ENCODE assay signal across 9 mouse cellular contexts in genomic region chr19:17124034-17124735, GRCm38 (mm10).
DNase-seq lines count a peak whose midpoint lies in the region; ATAC-seq and TF ChIP-seq lines count a peak whose summit lies in the region.
"Had no signal": no experiment of that assay in that cellular context is flagged by ENCODE, and none has a peak within 500 bp of the region (broad histone marks: within the 10 kb centered on the region; RNA-seq: fewer than 3 reads in every experiment).

No protein-coding gene starts in this region.

- no peaks in the 10 kb centered on the region for H3K4me1 ChIP-seq in heart, postnatal 0 days (ENCODE audit: control insufficient read depth, insufficient read depth)
- H3K4me1 ChIP-seq in midbrain, embryonic 12.5 days, result no peaks in the 10 kb centered on the region
- H3K4me1 ChIP-seq: liver, embryonic 15.5 days had no signal

- no peak overlapping the region for H3K27ac ChIP-seq in heart, postnatal 0 days (ENCODE audit: low read depth)
- H3K27ac ChIP-seq in midbrain, embryonic 12.5 days (replicated peaks), result no peak overlapping the region
- H3K27ac ChIP-seq: liver, embryonic 15.5 days had no signal

- no peaks in the 10 kb centered on the region for H3K36me3 ChIP-seq in heart, postnatal 0 days (replicated peaks; ENCODE audit: control insufficient read depth, insufficient read depth, low read length)
- no peaks in the 10 kb centered on the region for H3K36me3 ChIP-seq in midbrain, embryonic 12.5 days
- H3K36me3 ChIP-seq in splenic B cell, adult 2 months (ENCODE audit: control insufficient read depth, insufficient read depth, low read length, poor library complexity, severe bottlenecking), result no peaks in the 10 kb centered on the region
- H3K36me3 ChIP-seq: liver, embryonic 15.5 days had no signal

- no peak overlapping the region for H3K4me3 ChIP-seq in heart, postnatal 0 days (ENCODE audit: low read depth, low read length)
- no peak overlapping the region for H3K4me3 ChIP-seq in midbrain, embryonic 12.5 days
- H3K4me3 ChIP-seq: liver, embryonic 15.5 days had no signal

- H3K9me3 ChIP-seq in heart, postnatal 0 days (replicated peaks; ENCODE audit: control insufficient read depth, low read length), result no peaks in the 10 kb centered on the region
- no peaks in the 10 kb centered on the region for H3K9me3 ChIP-seq in midbrain, embryonic 12.5 days
- H3K9me3 ChIP-seq: liver, embryonic 15.5 days had no signal

- WGBS in heart, postnatal 0 days, result 66% methylated on average over 12 of the region's 12 CpGs
- WGBS in midbrain, embryonic 12.5 days, result 70% methylated on average over 12 of the region's 12 CpGs

- no peak overlapping the region for H3K9ac ChIP-seq in heart, postnatal 0 days (replicated peaks; ENCODE audit: low read depth, low read length)
- H3K9ac ChIP-seq in midbrain, embryonic 12.5 days (replicated peaks), result no peak overlapping the region
- H3K9ac ChIP-seq: liver, embryonic 15.5 days had no signal

- TF ChIP-seq CTCF in heart, postnatal 0 days (IDR thresholded peaks at IDR 0.05; ENCODE audit: low read depth), result peak; percentile 68

- no peak for TF ChIP-seq EP300 in heart, postnatal 0 days (IDR thresholded peaks at IDR 0.05; ENCODE audit: low read depth)

- no peak overlapping the region for H3K4me2 ChIP-seq in heart, postnatal 0 days (ENCODE audit: low read depth, low read length)
- H3K4me2 ChIP-seq in midbrain, embryonic 12.5 days (replicated peaks), result no peak overlapping the region
- H3K4me2 ChIP-seq: liver, embryonic 15.5 days had no signal

- no peak for ATAC-seq in heart, postnatal 0 days (ENCODE audit: insufficient read depth, low read depth)
- 0 out of 2 replicates have a peak, but pooled peaks have one; percentile 56 for ATAC-seq in midbrain, embryonic 12.5 days (ENCODE audit: low FRiP score, low read depth)

- H3K27me3 ChIP-seq in heart, postnatal 0 days (ENCODE audit: control insufficient read depth, insufficient read depth, low read length), result no peaks in the 10 kb centered on the region
- H3K27me3 ChIP-seq in midbrain, embryonic 12.5 days, result 0 out of 2 replicates have a peak, but pooled peaks cover 5% of the 10 kb centered on the region
- H3K27me3 ChIP-seq in splenic B cell, adult 2 months (ENCODE audit: control insufficient read depth, insufficient read depth, low read length, poor library complexity, severe bottlenecking), result no peaks in the 10 kb centered on the region
- H3K27me3 ChIP-seq: liver, embryonic 15.5 days had no signal

- DNase-seq in heart, postnatal 0 days (ENCODE audit: low spot score), result peak; percentile 40
- no peak for DNase-seq in heart, adult 11 months
- DNase-seq in ES-CJ7 (ENCODE audit: low read depth, low spot score), result peak; percentile 71
- DNase-seq in cerebellum, adult 8-10 months, result peak; percentile 68
- DNase-seq in forelimb bud, embryonic 11.5 days (ENCODE audit: low read depth, low spot score), result peak; percentile 41
- peak; percentile 53 to 58 for DNase-seq in layer of hippocampus, postnatal 14 days (ENCODE audit: low spot score in 2 of 2)
- DNase-seq in splenic B cell, adult 2 months (ENCODE audit: low read depth, low spot score), result peak; percentile 79
